Mouse (Mus musculus) C2C12 (cell line): Measurements from ENCODE around the gene Aph1b. TPM values are rescaled to one million over a fixed set of nuclear protein-coding genes. Genes with fewer than 3 reads are reported as not detected.

Source experiments
- H3K27me3 ChIP-seq: one replicate; pipeline ENCODE4 v1.6.1; 2011; ENCODE audit not compliant: control insufficient read depth, insufficient read depth, insufficient read length
- H3K36me3 ChIP-seq: one replicate; pipeline ENCODE4 v1.6.1; 2011; ENCODE audit not compliant: control insufficient read depth, insufficient read depth
- H3K4me3 ChIP-seq: one replicate; pipeline ENCODE4 v1.5.1; 2011; ENCODE audit warnings: mild to moderate bottlenecking, control low read depth; ENCODE audit not compliant: poor library complexity, insufficient read depth, severe bottlenecking
- H3K79me2 ChIP-seq: one replicate; pipeline ENCODE4 v1.6.1; 2011; ENCODE audit not compliant: control insufficient read depth, insufficient read depth
- H3K79me3 ChIP-seq: one replicate; pipeline ENCODE4 v1.6.1; 2011; ENCODE audit warnings: low read depth, control low read depth
- H3ac ChIP-seq: one replicate; pipeline ENCODE3; 2011; ENCODE audit warnings: low read depth; ENCODE audit not compliant: control insufficient read depth, insufficient read length
- CEBPB ChIP-seq: IDR thresholded peaks from one replicate; pipeline ENCODE4 v1.6.1; 2011; ENCODE audit warnings: low read depth, mild to moderate bottlenecking, control low read depth, moderate library complexity
- CTCF ChIP-seq: IDR thresholded peaks from one replicate; pipeline ENCODE4 v1.5.1; 2011; ENCODE audit not compliant: control insufficient read depth, insufficient read depth, insufficient read length
- FOSL1 ChIP-seq: IDR thresholded peaks from one replicate; pipeline ENCODE4 v1.8.0; 2011; ENCODE audit warnings: mild to moderate bottlenecking, low read length; ENCODE audit not compliant: poor library complexity, insufficient read depth, severe bottlenecking
- MAX ChIP-seq: IDR thresholded peaks from one replicate; pipeline ENCODE4 v1.6.1; 2011; ENCODE audit warnings: mild to moderate bottlenecking, control low read depth
- MYOD1 ChIP-seq: IDR thresholded peaks from one replicate; pipeline ENCODE4 v1.6.1; 2011; ENCODE audit warnings: low read depth; ENCODE audit not compliant: control insufficient read depth, insufficient read length
- MYOG ChIP-seq: IDR thresholded peaks from one replicate; pipeline ENCODE4 v1.6.1; 2011; ENCODE audit not compliant: control insufficient read depth, insufficient read length; ENCODE audit errors: extremely low read depth
- USF1 ChIP-seq: IDR thresholded peaks from one replicate; pipeline ENCODE4 v1.6.1; 2011; ENCODE audit warnings: low read depth, mild to moderate bottlenecking, control low read depth, moderate library complexity
- long read RNA-seq, 2 experiments: library from polyadenylated mRNA; unstranded; transcript quantifications; one replicate each; pipeline ENCODE4 v2.0.0; 2019 to 2020
- polyA plus RNA-seq: library from polyadenylated mRNA; unstranded; fragments of >200 nt; fragmentation: generic; extraction: Trizol; gene quantifications from one replicate; pipeline ENCODE4 v1.2.1, GENCODE M21; 2012; ENCODE audit warnings: missing spikeins

Aph1b gene
- polyA plus RNA-seq, result 3.2 TPM
- long read RNA-seq, experiment 1, full-length matches to known transcripts, result 8 of 11 reads
- long read RNA-seq, experiment 1, partial matches to known transcripts, result 2 of 11 reads
- long read RNA-seq, experiment 1, other reads (novel, unspliced or antisense), result 1 of 11 reads
- long read RNA-seq, experiment 2, full-length matches to known transcripts, result 42 of 46 reads
- long read RNA-seq, experiment 2, partial matches to known transcripts, result 0 of 46 reads
- long read RNA-seq, experiment 2, other reads (novel, unspliced or antisense), result 4 of 46 reads

GRCm38 (mm10) chr9:66795464-66796324 lies at the start of gene Aph1b:
Gene Aph1b (minus strand): TSS chr9:66795490.
- H3K27me3 ChIP-seq, result no peaks in the 10 kb centered on the region
- TF ChIP-seq FOSL1, result no peak
- TF ChIP-seq CEBPB, result no peak
- no peak for TF ChIP-seq MYOG
- TF ChIP-seq USF1, result no peak
- no peak for TF ChIP-seq CTCF
- TF ChIP-seq MYOD1, result no peak
- TF ChIP-seq MAX, result no peak
- peak within 1 kb of the TSS; percentile 47 for H3K4me3 ChIP-seq
- H3K36me3 ChIP-seq, result no peaks in the 10 kb centered on the region
- H3K79me2 ChIP-seq, result no peaks in the 10 kb centered on the region
- H3ac ChIP-seq, result peak within 1 kb of the TSS; percentile 68
- no peaks in the 10 kb centered on the region for H3K79me3 ChIP-seq

- TF ChIP-seq MAX (peak; percentile 11), USF1 (no peak), MYOG (no peak), MYOD1 (no peak), CTCF (no peak), CEBPB (no peak), FOSL1 (no peak)
- Histone ChIP-seq H3K4me3 (peak overlapping the region; percentile 11), H3K79me3 (no peaks in the 10 kb centered on the region), H3K36me3 (no peaks in the 10 kb centered on the region), H3K27me3 (no peaks in the 10 kb centered on the region), H3K79me2 (no peaks in the 10 kb centered on the region), H3ac (peak overlapping the region; percentile 5)
Measured at GRCm38 (mm10) chr9:66835097-66835480, 39.8 kb upstream of the Aph1b start.

DNA sequence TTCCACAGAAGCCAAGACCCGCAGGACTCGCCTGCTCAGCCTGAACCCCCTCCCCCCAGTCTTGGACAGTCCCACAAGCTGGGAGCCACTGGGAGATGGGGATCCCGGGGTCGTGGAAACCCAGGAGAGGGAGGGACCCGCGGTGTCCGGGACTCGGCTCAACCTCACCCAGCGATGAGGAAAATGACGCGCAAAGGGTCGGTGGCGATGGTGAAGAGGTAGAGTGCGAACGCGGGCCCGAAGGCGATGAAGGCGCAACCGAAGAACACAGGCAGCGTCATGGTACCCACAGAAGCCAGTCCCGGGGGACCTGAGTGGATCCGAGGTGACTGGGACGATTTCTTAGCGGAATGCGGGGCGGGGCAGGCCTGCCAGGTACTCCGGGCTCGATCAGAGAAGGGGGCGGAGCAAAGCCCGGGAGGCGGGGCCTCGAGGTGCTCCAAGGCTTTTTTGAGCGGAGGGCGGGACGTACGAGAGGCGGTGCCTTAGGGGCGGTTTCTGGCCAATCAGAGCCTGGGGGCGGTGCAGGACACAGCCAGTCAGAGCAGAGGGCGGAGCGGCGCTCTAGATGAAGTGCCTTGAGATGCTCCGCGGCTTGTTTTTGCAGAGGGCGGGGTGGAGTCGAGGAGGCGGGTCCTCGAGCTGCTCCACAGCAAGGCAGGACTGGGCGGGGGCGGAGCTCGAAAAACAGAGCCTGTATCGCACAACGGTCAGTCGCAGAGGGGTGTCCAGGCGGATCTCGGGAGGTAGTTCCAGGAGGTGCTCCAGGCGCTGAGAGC lies 39.2 kb upstream of the Aph1b start, which contains the start of gene Aph1c:
TSS of gene Aph1c (minus strand) at position 409 of the 779 bp plus-strand sequence.
- TF ChIP-seq FOSL1 (no peak), MYOG (no peak), CTCF (no peak), CEBPB (no peak)
- Histone ChIP-seq H3K79me2 (no peaks in the 10 kb centered on the region), H3K36me3 (no peaks in the 10 kb centered on the region), H3ac (peak within 1 kb of the TSS; percentile 5), H3K27me3 (no peaks in the 10 kb centered on the region), H3K79me3 (no peaks in the 10 kb centered on the region), H3K4me3 (peak within 1 kb of the TSS; percentile 26)

DNA sequence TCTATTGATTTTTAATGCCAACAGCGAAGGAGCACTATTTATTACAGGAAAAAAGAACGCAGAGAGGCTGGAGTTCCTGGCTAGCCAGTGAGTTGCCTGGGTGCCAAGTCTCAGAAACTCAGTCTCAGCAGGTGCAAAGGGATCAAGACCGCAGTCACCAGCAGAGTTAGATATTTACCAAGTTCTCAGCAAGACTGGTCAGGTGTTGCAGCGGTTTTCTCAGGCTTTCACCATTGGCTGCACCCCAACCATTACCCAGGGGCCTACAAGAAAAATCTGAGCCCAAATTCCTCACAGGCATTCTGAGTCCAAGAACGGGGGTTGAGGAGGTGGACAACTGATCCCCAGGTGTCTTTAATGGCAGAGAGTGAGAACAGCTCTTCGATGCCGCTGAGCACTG lies 38.6 kb upstream of the Aph1b start:
- Histone ChIP-seq H3K79me2 (no peaks in the 10 kb centered on the region), H3K79me3 (no peaks in the 10 kb centered on the region), H3ac (no peak overlapping the region), H3K36me3 (no peaks in the 10 kb centered on the region), H3K4me3 (no peak overlapping the region), H3K27me3 (no peaks in the 10 kb centered on the region)
- TF ChIP-seq CEBPB (no peak), USF1 (no peak), MAX (no peak), MYOG (no peak), FOSL1 (no peak), MYOD1 (no peak), CTCF (no peak)

DNA sequence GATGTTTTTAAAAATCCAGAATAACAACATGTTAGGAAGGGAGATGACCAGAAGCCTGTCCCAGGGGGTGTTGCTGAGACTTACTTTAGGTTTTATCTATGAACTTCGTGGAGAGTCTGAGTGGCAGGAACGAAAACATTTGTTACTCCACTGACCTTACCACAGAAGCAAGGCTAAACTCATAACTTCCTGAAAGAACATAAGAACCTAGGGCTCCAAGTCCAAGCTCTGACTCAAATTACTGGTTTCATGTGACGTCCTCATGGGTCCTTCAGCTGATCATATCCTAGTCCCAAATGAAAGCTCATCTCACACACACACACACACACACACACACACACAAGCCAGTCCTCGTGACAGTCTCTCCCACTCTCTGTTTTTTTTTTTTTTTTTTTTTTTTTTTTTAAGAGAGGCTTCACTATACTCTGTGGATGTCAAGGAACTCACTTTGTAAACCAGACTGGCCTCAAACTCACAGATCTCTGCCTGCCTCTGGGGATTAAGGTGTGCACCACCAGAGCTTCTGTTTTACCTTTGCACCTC lies 37.1 kb upstream of the Aph1b start:
- Histone ChIP-seq H3ac (no peak overlapping the region), H3K79me3 (no peaks in the 10 kb centered on the region), H3K27me3 (no peaks in the 10 kb centered on the region), H3K36me3 (no peaks in the 10 kb centered on the region), H3K79me2 (no peaks in the 10 kb centered on the region), H3K4me3 (no peak overlapping the region)
- no peak for TF ChIP-seq MAX
- no peak for TF ChIP-seq CEBPB
- no peak for TF ChIP-seq MYOG
- TF ChIP-seq USF1, result no peak
- TF ChIP-seq CTCF, result no peak
- TF ChIP-seq MYOD1, result no peak
